19 mouse cellular contexts compared by ENCODE assay signal in the genomic region with DNA sequence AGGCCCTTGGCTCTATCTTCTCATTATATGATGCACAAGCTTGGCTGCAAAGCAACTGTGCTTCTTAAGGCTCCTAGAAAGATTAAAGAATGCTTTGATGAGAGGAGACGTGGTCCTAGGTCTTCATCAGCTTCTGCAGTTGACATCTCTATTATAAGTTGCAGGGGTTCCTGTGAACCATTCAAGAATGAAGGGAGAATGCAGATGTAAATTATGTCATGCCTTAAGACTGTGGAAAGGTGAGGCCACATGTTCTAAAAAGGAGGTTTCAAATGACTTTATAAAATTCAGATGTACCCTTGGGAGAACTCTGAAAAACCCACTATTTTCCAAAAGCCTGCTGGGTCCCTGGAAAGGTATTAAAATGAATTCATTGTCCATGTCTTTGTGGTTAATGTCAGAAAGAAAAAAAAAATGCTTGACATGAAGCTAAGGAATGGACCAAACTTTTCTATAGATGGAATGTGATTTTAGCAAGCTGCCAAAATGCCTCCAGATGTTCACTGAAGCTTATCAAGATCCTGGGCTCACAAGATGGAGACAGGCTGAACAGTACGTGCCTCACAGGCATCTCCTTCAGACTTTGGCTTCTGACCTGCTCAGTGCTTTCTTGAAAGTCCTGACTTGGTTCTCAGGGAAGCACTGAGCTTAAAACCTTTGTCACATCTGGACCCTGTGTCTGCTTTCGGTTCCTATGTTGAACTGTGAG.
DNase-seq lines count a peak whose midpoint lies in the region; ATAC-seq lines count a peak whose summit lies in the region.
"Had no signal": no experiment of that assay in that cellular context is flagged by ENCODE, and none has a peak within 500 bp of the region (broad histone marks: within the 10 kb centered on the region; RNA-seq: fewer than 3 reads in every experiment).

No protein-coding gene starts in this region.

- H3K27me3 ChIP-seq in embryonic facial prominence, embryonic 14.5 days (replicated peaks; ENCODE audit: control insufficient read depth, insufficient read depth, low read length) = no peaks in the 10 kb centered on the region
- H3K27me3 ChIP-seq in limb, embryonic 15.5 days = no peaks in the 10 kb centered on the region
- H3K27me3 ChIP-seq: CH12.LX; forebrain, embryonic 12.5 days; intestine, embryonic 15.5 days; Patski had no signal

- peak; percentile 57; the same call in 1 of the 2 replicates for ATAC-seq in embryonic facial prominence, embryonic 14.5 days (ENCODE audit: low read depth)
- ATAC-seq in limb, embryonic 15.5 days (ENCODE audit: insufficient number of reproducible peaks, low FRiP score, low TSS enrichment, low read depth) = no peak
- ATAC-seq in activated CD4-positive, CD25-positive, alpha-beta regulatory T cell, adult 4 months = no peak
- ATAC-seq: forebrain, embryonic 16.5 days; intestine, embryonic 15.5 days; Patski had no signal

- 28% methylated on average over 3 of the region's 3 CpGs for WGBS in embryonic facial prominence, embryonic 14.5 days
- WGBS in limb, embryonic 15.5 days = 39% methylated on average over 3 of the region's 3 CpGs

- no peak overlapping the region for H3K4me3 ChIP-seq in embryonic facial prominence, embryonic 14.5 days (ENCODE audit: low read depth, low read length)
- H3K4me3 ChIP-seq in limb, embryonic 15.5 days = no peak overlapping the region
- H3K4me3 ChIP-seq: forebrain, embryonic 12.5 days; intestine, embryonic 15.5 days had no signal

- intact Hi-C loops in heart, postnatal 36 days (cut with DNase I) = no loop called here

- no peak overlapping the region for H3K9ac ChIP-seq in embryonic facial prominence, embryonic 14.5 days (ENCODE audit: low read depth, low read length)
- H3K9ac ChIP-seq in limb, embryonic 15.5 days = no peak overlapping the region
- H3K9ac ChIP-seq: forebrain, embryonic 12.5 days; hindbrain, embryonic 14.5 days; intestine, embryonic 15.5 days had no signal

- no peak overlapping the region for H3K4me2 ChIP-seq in embryonic facial prominence, embryonic 14.5 days (ENCODE audit: low read depth, low read length)
- no peak overlapping the region for H3K4me2 ChIP-seq in limb, embryonic 15.5 days
- H3K4me2 ChIP-seq: forebrain, embryonic 12.5 days; hindbrain, embryonic 14.5 days; intestine, embryonic 15.5 days had no signal

- H3K27ac ChIP-seq in embryonic facial prominence, embryonic 14.5 days (replicated peaks; ENCODE audit: low read depth, low read length) = no peak overlapping the region
- 0 out of 2 replicates have a peak overlapping the region, but pooled peaks have one; percentile 11 for H3K27ac ChIP-seq in limb, embryonic 15.5 days
- H3K27ac ChIP-seq: forebrain, embryonic 12.5 days; hindbrain, embryonic 14.5 days; intestine, embryonic 15.5 days had no signal

- H3K9me3 ChIP-seq in embryonic facial prominence, embryonic 14.5 days (ENCODE audit: control insufficient read depth, low read length) = no peaks in the 10 kb centered on the region
- H3K9me3 ChIP-seq in limb, embryonic 15.5 days = no peaks in the 10 kb centered on the region
- H3K9me3 ChIP-seq: forebrain, embryonic 12.5 days; intestine, embryonic 15.5 days had no signal

- peak; percentile 3 to 36 for DNase-seq in heart, adult 18-20 months
- DNase-seq in heart, postnatal 36 days = no peak
- DNase-seq in kidney, postnatal 14 days = peak; percentile 3
- no peak for DNase-seq in kidney, postnatal 25 days
- DNase-seq in embryonic facial prominence, embryonic 14.5 days (ENCODE audit: low spot score) = peak; percentile 59
- DNase-seq: adrenal gland, adult 2 months; adrenal gland, postnatal 25 days; cerebellum, adult 18-20 months; cerebellum, adult 9-11 months; cerebellum, postnatal 36 days; gastrocnemius, postnatal 14 days had no signal

- no peaks in the 10 kb centered on the region for H3K4me1 ChIP-seq in embryonic facial prominence, embryonic 14.5 days (ENCODE audit: control insufficient read depth, insufficient read depth, low read length)
- 0 out of 2 replicates have a peak, but pooled peaks cover 2% of the 10 kb centered on the region for H3K4me1 ChIP-seq in limb, embryonic 15.5 days
- H3K4me1 ChIP-seq: forebrain, embryonic 12.5 days; intestine, embryonic 15.5 days had no signal

- no peaks in the 10 kb centered on the region for H3K36me3 ChIP-seq in embryonic facial prominence, embryonic 14.5 days (ENCODE audit: control insufficient read depth, insufficient read depth, low read length)
- no peaks in the 10 kb centered on the region for H3K36me3 ChIP-seq in limb, embryonic 15.5 days
- H3K36me3 ChIP-seq: forebrain, embryonic 12.5 days; intestine, embryonic 15.5 days had no signal

Comparison
In these comparisons a context has a peak if more than half of its experiments do, and no peak if none do; other contexts are left out.
1. DNase-seq: peak in heart, adult 18-20 months (2 of 2), kidney, postnatal 14 days (single experiment) and embryonic facial prominence, embryonic 14.5 days (single experiment); none in heart, postnatal 36 days (0 of 2) and kidney, postnatal 25 days (0 of 2).